Mouse (Mus musculus): Measurements from ENCODE around the gene Appl2. TPM values are rescaled to one million over a fixed set of nuclear protein-coding genes. Genes with fewer than 3 reads are reported as not detected.

Gene Appl2
- polyA plus RNA-seq, 1 experiment from 2014 or later = 54.6 TPM

- no peak overlapping the region for H3K4me3 ChIP-seq (ENCODE audit: low read length)
- peaks cover 21% of the 10 kb centered on the region for H3K36me3 ChIP-seq (ENCODE audit: control insufficient read depth, insufficient read depth, low read length)
- ATAC-seq = no peak
- no peak overlapping the region for H3K4me2 ChIP-seq (ENCODE audit: low read length)
- H3K27ac ChIP-seq (ENCODE audit: low read depth, low read length) = no peak overlapping the region
- no peaks in the 10 kb centered on the region for H3K4me1 ChIP-seq (ENCODE audit: control insufficient read depth, insufficient read depth, low read depth, low read length)
- WGBS = 97% methylated on average over 3 of the region's 3 CpGs
- H3K27me3 ChIP-seq (replicated peaks; ENCODE audit: control insufficient read depth, insufficient read depth, low read length) = no peaks in the 10 kb centered on the region
- H3K9ac ChIP-seq (ENCODE audit: low read depth, low read length) = no peak overlapping the region
- 0 out of 2 replicates have a peak, but pooled peaks cover 2% of the 10 kb centered on the region for H3K9me3 ChIP-seq (ENCODE audit: control insufficient read depth, low read length)
These were observed 41.4 kb downstream of the Appl2 start for GRCm38 (mm10) chr10:83607111-83607510.

GRCm38 (mm10) chr10:83605637-83606183 is 42.8 kb downstream of the Appl2 start:
- Histone ChIP-seq H3K4me3 (ENCODE audit: low read length) (no peak overlapping the region), H3K4me1 (ENCODE audit: control insufficient read depth, insufficient read depth, low read depth, low read length) (no peaks in the 10 kb centered on the region), H3K27ac (ENCODE audit: low read depth, low read length) (no peak overlapping the region), H3K4me2 (ENCODE audit: low read length) (no peak overlapping the region), H3K9me3 (ENCODE audit: control insufficient read depth, low read length) (no peaks in the 10 kb centered on the region), H3K9ac (ENCODE audit: low read depth, low read length) (no peak overlapping the region), H3K36me3 (ENCODE audit: control insufficient read depth, insufficient read depth, low read length) (peaks cover 9% of the 10 kb centered on the region), H3K27me3 (replicated peaks; ENCODE audit: control insufficient read depth, insufficient read depth, low read length) (no peaks in the 10 kb centered on the region)
- WGBS = 46% methylated on average over 8 of the region's 8 CpGs
- ATAC-seq = peak; percentile 41; the same call in 1 of the 2 replicates

- ATAC-seq = no peak
These were observed 44.5 kb downstream of the Appl2 start for GRCm38 (mm10) chr10:83603956-83604564.

GRCm38 (mm10) chr10:83600650-83601049 is 47.9 kb downstream of the Appl2 start:
- H3K36me3 ChIP-seq (ENCODE audit: control insufficient read depth, insufficient read depth, low read length) = peaks cover 12% of the 10 kb centered on the region; the same call in 1 of the 2 replicates
- H3K4me1 ChIP-seq (ENCODE audit: control insufficient read depth, insufficient read depth, low read depth, low read length) = no peaks in the 10 kb centered on the region
- H3K4me3 ChIP-seq (ENCODE audit: low read length) = no peak overlapping the region
- no peak overlapping the region for H3K27ac ChIP-seq (ENCODE audit: low read depth, low read length)
- 84% methylated on average over 11 of the region's 11 CpGs for WGBS
- ATAC-seq = no peak
- H3K4me2 ChIP-seq (ENCODE audit: low read length) = no peak overlapping the region
- H3K9ac ChIP-seq (ENCODE audit: low read depth, low read length) = no peak overlapping the region
- H3K27me3 ChIP-seq (replicated peaks; ENCODE audit: control insufficient read depth, insufficient read depth, low read length) = no peaks in the 10 kb centered on the region
- H3K9me3 ChIP-seq (ENCODE audit: control insufficient read depth, low read length) = no peaks in the 10 kb centered on the region

More at GRCm38 (mm10) chr10:83603956-83604564, 44.5 kb downstream of the Appl2 start:
- no peaks in the 10 kb centered on the region for H3K9me3 ChIP-seq (ENCODE audit: control insufficient read depth, low read length)
- no peak overlapping the region for H3K27ac ChIP-seq (ENCODE audit: low read depth, low read length)
- H3K27me3 ChIP-seq (replicated peaks; ENCODE audit: control insufficient read depth, insufficient read depth, low read length) = no peaks in the 10 kb centered on the region
- peaks cover 10% of the 10 kb centered on the region for H3K36me3 ChIP-seq (ENCODE audit: control insufficient read depth, insufficient read depth, low read length)
- 85% methylated on average over 10 of the region's 10 CpGs for WGBS
- no peak overlapping the region for H3K4me2 ChIP-seq (ENCODE audit: low read length)
- H3K9ac ChIP-seq (ENCODE audit: low read depth, low read length) = no peak overlapping the region
- H3K4me1 ChIP-seq (ENCODE audit: control insufficient read depth, insufficient read depth, low read depth, low read length) = no peaks in the 10 kb centered on the region
- no peak overlapping the region for H3K4me3 ChIP-seq (ENCODE audit: low read length)

GRCm38 (mm10) chr10:83594526-83594925 is 54.0 kb downstream of the Appl2 start:
- no peak overlapping the region for H3K4me3 ChIP-seq (ENCODE audit: low read length)
- no peaks in the 10 kb centered on the region for H3K9me3 ChIP-seq (ENCODE audit: control insufficient read depth, low read length)
- ATAC-seq = no peak
- no peak overlapping the region for H3K4me2 ChIP-seq (ENCODE audit: low read length)
- no peaks in the 10 kb centered on the region for H3K27me3 ChIP-seq (replicated peaks; ENCODE audit: control insufficient read depth, insufficient read depth, low read length)
- no peak overlapping the region for H3K9ac ChIP-seq (ENCODE audit: low read depth, low read length)
- H3K36me3 ChIP-seq (ENCODE audit: control insufficient read depth, insufficient read depth, low read length) = peaks cover 28% of the 10 kb centered on the region
- H3K4me1 ChIP-seq (ENCODE audit: control insufficient read depth, insufficient read depth, low read depth, low read length) = no peaks in the 10 kb centered on the region
- WGBS = 86% methylated on average over 5 of the region's 5 CpGs
- H3K27ac ChIP-seq (ENCODE audit: low read depth, low read length) = no peak overlapping the region

GRCm38 (mm10) chr10:83592616-83593015 is 55.9 kb downstream of the Appl2 start:
- Histone ChIP-seq H3K4me1 (ENCODE audit: control insufficient read depth, insufficient read depth, low read depth, low read length) (no peaks in the 10 kb centered on the region), H3K9me3 (ENCODE audit: control insufficient read depth, low read length) (no peaks in the 10 kb centered on the region), H3K9ac (ENCODE audit: low read depth, low read length) (no peak overlapping the region), H3K27ac (ENCODE audit: low read depth, low read length) (no peak overlapping the region), H3K36me3 (ENCODE audit: control insufficient read depth, insufficient read depth, low read length) (peaks cover 36% of the 10 kb centered on the region), H3K4me3 (ENCODE audit: low read length) (no peak overlapping the region), H3K27me3 (replicated peaks; ENCODE audit: control insufficient read depth, insufficient read depth, low read length) (no peaks in the 10 kb centered on the region), H3K4me2 (ENCODE audit: low read length) (no peak overlapping the region)
- ATAC-seq = no peak
- 91% methylated on average over 7 of the region's 7 CpGs for WGBS

- no peaks in the 10 kb centered on the region for H3K9me3 ChIP-seq (ENCODE audit: control insufficient read depth, low read length)
- H3K36me3 ChIP-seq (ENCODE audit: control insufficient read depth, insufficient read depth, low read length) = peaks cover 44% of the 10 kb centered on the region
- WGBS = 73% methylated on average over 6 of the region's 6 CpGs
- ATAC-seq = no peak
- H3K4me3 ChIP-seq (ENCODE audit: low read length) = no peak overlapping the region
- H3K9ac ChIP-seq (ENCODE audit: low read depth, low read length) = no peak overlapping the region
- H3K27me3 ChIP-seq (replicated peaks; ENCODE audit: control insufficient read depth, insufficient read depth, low read length) = no peaks in the 10 kb centered on the region
- no peaks in the 10 kb centered on the region for H3K4me1 ChIP-seq (ENCODE audit: control insufficient read depth, insufficient read depth, low read depth, low read length)
- H3K27ac ChIP-seq (ENCODE audit: low read depth, low read length) = no peak overlapping the region
- H3K4me2 ChIP-seq (ENCODE audit: low read length) = no peak overlapping the region
These were observed 57.7 kb downstream of the Appl2 start for GRCm38 (mm10) chr10:83590801-83591200.

- Histone ChIP-seq H3K27ac (ENCODE audit: low read depth, low read length) (no peak overlapping the region), H3K9ac (ENCODE audit: low read depth, low read length) (no peak overlapping the region), H3K27me3 (replicated peaks; ENCODE audit: control insufficient read depth, insufficient read depth, low read length) (no peaks in the 10 kb centered on the region), H3K4me3 (ENCODE audit: low read length) (no peak overlapping the region), H3K4me1 (ENCODE audit: control insufficient read depth, insufficient read depth, low read depth, low read length) (no peaks in the 10 kb centered on the region), H3K4me2 (ENCODE audit: low read length) (no peak overlapping the region), H3K9me3 (ENCODE audit: control insufficient read depth, low read length) (no peaks in the 10 kb centered on the region), H3K36me3 (ENCODE audit: control insufficient read depth, insufficient read depth, low read length) (peaks cover 35% of the 10 kb centered on the region)
- WGBS = 94% methylated on average over 7 of the region's 7 CpGs
- no peak for ATAC-seq
These were observed 82.8 kb downstream of the Appl2 start for GRCm38 (mm10) chr10:83565449-83566441.

GRCm38 (mm10) chr10:83563005-83563404 is 85.5 kb downstream of the Appl2 start:
- Histone ChIP-seq H3K9ac (ENCODE audit: low read depth, low read length) (no peak overlapping the region), H3K27ac (ENCODE audit: low read depth, low read length) (no peak overlapping the region), H3K36me3 (ENCODE audit: control insufficient read depth, insufficient read depth, low read length) (peaks cover 41% of the 10 kb centered on the region), H3K4me1 (ENCODE audit: control insufficient read depth, insufficient read depth, low read depth, low read length) (no peaks in the 10 kb centered on the region), H3K4me3 (ENCODE audit: low read length) (no peak overlapping the region), H3K4me2 (ENCODE audit: low read length) (no peak overlapping the region), H3K27me3 (replicated peaks; ENCODE audit: control insufficient read depth, insufficient read depth, low read length) (no peaks in the 10 kb centered on the region), H3K9me3 (ENCODE audit: control insufficient read depth, low read length) (no peaks in the 10 kb centered on the region)
- no peak for ATAC-seq

Measured in hindbrain, embryonic 16.5 days (tissue).